Mouse (Mus musculus) gastrocnemius, adult 18-20 months (tissue): ENCODE results near the gene Trim27. TPM values are rescaled to one million over a fixed set of nuclear protein-coding genes. Genes with fewer than 3 reads are reported as not detected.
A peak's percentile ranks its signal among the peaks of the same experiment; 100 is the strongest.

Source experiments
- DNase-seq: peaks from one replicate; pipeline ENCODE4 v3.0.0; 2021; ENCODE audit warnings: low spot score
- long read RNA-seq, 2 experiments: library from polyadenylated mRNA; stranded (forward); transcript quantifications; one replicate each; pipeline ENCODE4 v2.0.0; 2021
- total RNA-seq, 2 experiments: library from RNA; stranded (reverse); gene quantifications; 2 replicates each; pipeline ENCODE4 v1.2.3; 2021

Gene Trim27
- total RNA-seq, result 10 to 100 TPM; 21.0 to 22.0 TPM
- long read RNA-seq, experiment 1, full-length matches to known transcripts, result 36 of 46 reads
- long read RNA-seq, experiment 1, partial matches to known transcripts, result 0 of 46 reads
- long read RNA-seq, experiment 1, other reads (novel, unspliced or antisense), result 10 of 46 reads
- long read RNA-seq, experiment 2, full-length matches to known transcripts, result 37 of 48 reads
- long read RNA-seq, experiment 2, partial matches to known transcripts, result 0 of 48 reads
- long read RNA-seq, experiment 2, other reads (novel, unspliced or antisense), result 11 of 48 reads

GRCm38 (mm10) chr13:21179367-21179723 lies at the start of gene Trim27:
Trim27 (plus strand) TSS chr13:21179445.
- no peak for DNase-seq

DNA sequence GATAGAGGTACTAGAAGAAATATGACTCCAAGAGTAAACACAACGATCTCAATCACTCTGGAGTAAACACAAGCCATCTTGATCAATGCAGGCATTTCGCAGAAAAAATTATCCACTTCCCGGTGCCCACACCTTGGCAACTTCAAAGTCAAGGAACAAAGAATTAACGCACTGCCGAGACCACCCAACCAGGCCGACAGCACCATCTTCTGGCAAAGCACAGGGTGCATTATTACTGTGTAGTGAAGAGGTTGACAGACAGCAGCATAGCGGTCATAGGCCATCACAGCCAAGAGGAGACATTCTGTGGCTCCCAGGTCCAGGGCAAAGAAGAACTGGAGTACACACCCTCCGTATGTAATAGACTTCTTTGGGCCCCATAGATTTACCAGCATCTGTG lies 36.8 kb upstream of the Trim27 start:
- DNase-seq, result no peak

- no peak for DNase-seq
Measured at GRCm38 (mm10) chr13:21145767-21146166, 33.5 kb upstream of the Trim27 start, which contains the start of gene Olfr1368. Olfr1368 (minus strand) TSS chr13:21145867.

- no peak for DNase-seq
Measured at GRCm38 (mm10) chr13:21155888-21156287, 23.4 kb upstream of the Trim27 start.

- DNase-seq, result no peak
Measured at GRCm38 (mm10) chr13:21158071-21158470, 21.2 kb upstream of the Trim27 start.

- DNase-seq, result peak; percentile 84
Measured at GRCm38 (mm10) chr13:21158785-21159474, 20.3 kb upstream of the Trim27 start.

DNA sequence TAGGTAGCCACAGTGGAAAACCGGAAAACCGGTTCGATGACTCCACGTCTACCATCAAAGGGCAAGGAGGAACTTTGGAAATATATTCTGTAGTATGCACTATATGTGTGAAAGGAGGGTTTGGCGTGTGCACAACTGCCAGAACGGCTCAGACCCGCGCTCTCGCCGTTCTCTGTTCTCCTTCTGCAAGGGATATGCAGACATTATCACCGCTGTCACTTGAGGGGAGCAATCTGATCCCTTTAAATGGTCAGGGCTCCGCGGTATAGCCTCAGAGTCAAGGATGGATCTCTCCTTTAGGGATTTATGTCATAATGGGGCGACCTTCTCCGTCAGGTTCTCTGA lies 19.8 kb upstream of the Trim27 start:
- no peak for DNase-seq

DNA sequence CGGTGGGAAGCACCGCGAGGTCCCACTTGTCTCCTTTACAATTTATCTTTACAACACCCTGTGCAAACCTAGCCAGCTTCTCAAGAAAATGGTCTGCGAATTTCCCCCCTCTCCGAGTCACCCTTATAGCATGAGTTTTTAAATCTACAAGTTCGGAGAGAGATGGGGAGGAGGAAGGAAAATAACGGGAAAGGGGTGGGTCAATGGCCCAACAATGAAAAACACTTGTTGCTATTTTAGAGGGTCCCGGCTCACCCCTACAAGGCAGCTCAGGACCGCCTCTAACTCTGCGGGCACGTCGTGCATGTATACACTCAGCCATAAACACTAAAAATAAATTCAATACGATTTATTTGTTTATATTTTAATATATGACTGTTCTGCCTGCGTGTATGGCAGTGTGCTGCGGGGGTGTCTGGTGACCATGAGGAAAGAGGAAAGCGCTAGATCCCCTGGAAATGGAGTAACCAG lies 19.2 kb upstream of the Trim27 start:
- DNase-seq, result no peak

DNA sequence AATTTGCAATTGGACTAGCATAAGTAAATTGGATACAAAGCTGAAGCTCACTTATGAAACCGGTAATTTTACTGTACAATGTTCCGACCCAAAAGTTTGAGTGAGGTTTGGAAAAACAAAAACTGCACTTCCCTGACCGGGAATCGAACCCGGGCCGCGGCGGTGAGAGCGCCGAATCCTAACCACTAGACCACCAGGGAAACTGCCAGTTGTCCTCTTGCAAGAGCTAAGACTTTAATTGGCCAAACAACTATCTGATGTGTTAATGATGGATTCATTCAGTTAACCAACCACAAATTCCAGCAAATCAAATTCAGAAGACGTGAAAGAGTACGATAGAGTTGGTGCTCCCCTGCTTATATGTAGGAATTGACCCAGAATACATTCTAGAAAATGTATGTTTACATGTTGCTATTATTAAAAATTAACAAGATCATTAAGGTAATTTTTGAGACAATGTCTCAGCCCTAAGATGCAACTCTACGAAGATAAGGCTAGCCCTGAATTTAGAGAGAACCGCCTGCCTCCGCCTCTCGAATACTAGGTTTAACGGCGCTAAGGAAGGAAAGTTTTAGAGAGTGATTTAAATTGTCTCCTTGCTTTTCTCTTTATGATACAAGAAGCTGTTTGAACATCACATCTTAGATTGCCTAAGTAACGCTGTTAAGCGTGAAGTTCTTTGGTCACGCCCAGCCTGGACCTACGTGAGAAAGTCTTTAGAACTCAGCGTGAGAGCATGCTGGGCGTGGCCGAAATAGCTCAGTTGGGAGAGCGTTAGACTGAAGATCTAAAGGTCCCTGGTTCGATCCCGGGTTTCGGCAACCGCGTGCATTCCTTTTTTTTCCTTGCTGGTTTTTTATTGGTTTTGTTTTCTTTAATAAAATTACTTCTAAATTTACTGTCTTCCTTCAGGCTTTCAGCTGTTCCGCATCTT lies 18.3 kb upstream of the Trim27 start:
- DNase-seq, result peak; percentile 90

GRCm38 (mm10) chr13:21161591-21161990 lies 17.7 kb upstream of the Trim27 start:
- DNase-seq, result no peak

DNA sequence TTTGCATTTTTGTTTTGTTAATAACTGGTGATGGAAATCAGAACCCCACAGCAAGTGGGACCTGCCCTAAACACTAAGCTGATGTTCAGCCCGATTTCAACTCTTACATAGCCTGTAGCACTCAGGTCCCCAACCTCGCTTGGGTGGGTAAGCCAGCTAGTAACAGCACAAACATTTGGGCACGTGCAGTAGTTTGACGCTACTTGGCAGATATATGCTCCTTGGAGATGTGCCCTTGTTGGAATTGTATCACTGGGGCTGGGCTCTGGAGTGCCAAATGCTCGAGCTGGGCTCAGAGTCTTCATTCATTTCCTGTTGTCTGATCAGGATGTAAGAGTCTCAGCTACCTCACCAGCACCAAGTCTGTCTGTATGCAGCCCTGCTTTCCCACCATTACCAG lies 16.7 kb upstream of the Trim27 start:
- no peak for DNase-seq

- DNase-seq, result peak; percentile 80
Measured at GRCm38 (mm10) chr13:21166936-21167909, 12.0 kb upstream of the Trim27 start.

- DNase-seq, result no peak
Measured at GRCm38 (mm10) chr13:21167910-21168300, 11.3 kb upstream of the Trim27 start.

DNA sequence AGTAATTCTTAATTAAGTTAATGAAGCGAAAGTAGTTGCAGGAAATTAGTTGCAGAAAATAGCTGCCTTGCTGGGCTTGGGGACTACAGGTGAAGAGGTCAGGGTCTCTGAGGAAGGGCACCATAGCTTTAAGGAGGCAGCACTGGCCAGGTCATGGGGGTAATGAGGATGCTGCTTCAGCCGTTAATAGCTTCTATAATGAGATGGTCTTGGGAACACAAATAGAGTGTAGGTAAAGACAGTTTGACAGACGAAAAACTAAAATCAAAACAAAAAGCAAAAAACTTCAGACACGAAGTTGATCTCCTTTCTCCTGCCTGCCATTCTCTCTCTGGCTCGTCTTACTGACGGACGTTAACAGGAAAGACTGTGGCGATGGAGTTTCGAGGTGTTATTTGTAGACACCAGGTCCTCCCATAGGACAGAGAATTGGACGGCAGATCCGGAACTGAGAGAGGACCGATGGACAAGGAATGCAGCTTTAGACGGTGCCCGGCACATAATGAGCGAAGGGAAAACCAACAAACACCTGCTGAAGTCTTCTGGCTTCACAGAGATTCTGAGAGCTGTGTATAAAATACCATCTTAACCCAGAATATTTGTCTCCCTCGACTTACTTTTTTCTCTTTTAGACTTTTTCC lies 10.8 kb upstream of the Trim27 start:
- DNase-seq, result no peak

GRCm38 (mm10) chr13:21169121-21169656 lies 10.1 kb upstream of the Trim27 start:
- no peak for DNase-seq

DNA sequence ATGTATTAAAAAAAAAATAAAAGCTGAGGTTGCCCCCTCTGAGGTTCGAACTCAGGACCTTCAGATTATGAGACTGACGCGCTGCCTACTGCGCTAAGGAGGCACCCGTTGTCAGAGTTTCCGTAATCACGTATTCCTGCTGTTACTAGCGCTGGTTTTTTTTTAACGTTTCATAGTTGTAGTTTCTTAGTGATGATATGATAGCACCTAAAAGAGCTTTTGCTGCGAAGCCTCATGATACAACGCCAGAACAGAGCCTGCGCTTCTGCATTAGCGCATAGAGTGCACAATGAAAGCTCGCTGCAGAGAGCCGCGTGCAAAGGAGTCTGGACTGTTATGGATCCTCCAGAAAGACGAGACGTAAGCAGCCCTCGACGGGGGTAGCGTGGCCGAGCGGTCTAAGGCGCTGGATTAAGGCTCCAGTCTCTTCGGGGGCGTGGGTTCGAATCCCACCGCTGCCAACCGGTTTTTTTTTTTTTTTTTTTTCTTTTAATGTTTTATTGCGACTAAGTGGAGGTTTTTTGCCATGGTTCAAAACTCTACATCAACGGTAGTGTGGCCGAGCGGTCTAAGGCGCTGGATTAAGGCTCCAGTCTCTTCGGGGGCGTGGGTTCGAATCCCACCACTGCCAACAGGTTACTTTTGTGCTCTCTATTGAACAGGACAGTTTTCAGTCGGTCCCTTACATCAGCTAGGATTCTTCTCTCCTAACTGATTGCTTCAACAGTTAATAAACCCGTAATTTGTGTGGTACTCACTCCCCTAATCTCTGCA lies 9.4 kb upstream of the Trim27 start:
- DNase-seq, result peak; percentile 72

DNA sequence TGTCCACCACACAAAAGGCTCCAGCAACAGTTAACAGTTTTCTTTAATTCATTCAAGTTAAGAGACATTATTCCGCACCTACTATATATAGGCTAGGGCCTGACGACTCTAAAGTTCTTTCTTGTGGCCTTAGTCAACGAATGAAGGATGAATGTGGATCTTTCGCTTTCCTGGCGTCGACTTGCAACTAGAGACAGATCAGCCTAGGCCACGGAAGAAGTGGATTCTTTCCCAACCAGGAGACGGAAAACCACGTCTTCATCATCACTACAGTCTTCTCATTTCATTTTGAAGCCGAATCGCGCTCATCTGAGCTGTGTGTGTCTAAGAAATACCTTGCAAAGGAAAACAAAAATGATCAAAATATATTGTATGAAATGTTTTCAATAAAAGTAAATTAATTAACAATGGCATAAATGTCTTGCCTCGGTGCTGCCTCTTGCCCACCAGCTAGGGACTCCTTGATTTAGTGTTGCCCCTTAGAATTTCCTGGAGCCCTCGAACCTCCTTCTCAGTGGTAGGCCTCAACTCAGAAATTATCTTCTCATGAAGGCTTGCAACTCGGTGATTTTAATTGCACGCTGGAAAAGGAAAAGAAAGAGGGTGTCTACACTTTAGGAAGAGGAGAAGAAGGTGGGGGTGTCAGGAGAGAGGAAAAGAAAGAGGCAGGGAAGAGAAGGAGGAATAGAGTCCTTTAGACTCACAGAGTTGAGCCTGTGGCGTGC lies 8.7 kb upstream of the Trim27 start:
- no peak for DNase-seq

GRCm38 (mm10) chr13:21171156-21171530 lies 8.1 kb upstream of the Trim27 start:
- DNase-seq, result no peak
